Mouse (Mus musculus) heart, embryonic 14.5 days (tissue): ENCODE measurements at regions not wholly inside any gene's neighbourhood (a gene's known extent, or its start where the extent isn't known, plus 50 kb on each side); places are given as distances from the start of the nearest gene placed in this dataset.
A peak's percentile ranks its signal among the peaks of the same experiment; 100 is the strongest.

ENCODE experiments used
- ATAC-seq: fragments of 200-750 bp; cut with Nextera tagmentation; 2 replicates; pipeline ENCODE4 v1.8.0; 2017; ENCODE audit warnings: low read depth, moderate TSS enrichment; ENCODE audit not compliant: insufficient number of reproducible peaks, insufficient read depth, low FRiP score
- H3K27ac ChIP-seq, 2 experiments: fragments of 200-500 bp in 1 of 2; fragments of 300-500 bp in 1 of 2; sonication (generic) in 1 of 2; replicated peaks in 1 of 2; 2 replicates each; pipeline ENCODE4 v1.5.1; 2012 to 2014; ENCODE audit warnings: low read depth in 2 of 2, low read length in 2 of 2, control low read depth in 1 of 2, mild to moderate bottlenecking in 1 of 2, mixed read lengths in 1 of 2; ENCODE audit not compliant: control insufficient read depth in 1 of 2, insufficient read depth in 1 of 2
- H3K27me3 ChIP-seq: fragments of 300-500 bp; sonication (generic); 2 replicates; pipeline ENCODE4 v1.6.1; 2014; ENCODE audit warnings: mild to moderate bottlenecking, low read length, control low read depth; ENCODE audit not compliant: control insufficient read depth, insufficient read depth
- H3K36me3 ChIP-seq: fragments of 300-500 bp; sonication (generic); 2 replicates; pipeline ENCODE4 v1.6.1; 2014; ENCODE audit warnings: mild to moderate bottlenecking, control low read depth, low read length, mixed read lengths; ENCODE audit not compliant: control insufficient read depth, insufficient read depth
- H3K4me1 ChIP-seq, 2 experiments: fragments of 200-500 bp in 1 of 2; fragments of 300-500 bp in 1 of 2; sonication (generic) in 1 of 2; 2 replicates each; pipeline ENCODE4 v1.6.1; 2012 to 2014; ENCODE audit warnings: low read length in 2 of 2, control low read depth in 1 of 2, mixed read lengths in 1 of 2; ENCODE audit not compliant: control insufficient read depth in 2 of 2, insufficient read depth in 2 of 2
- H3K4me2 ChIP-seq: fragments of 300-500 bp; sonication (generic); 2 replicates; pipeline ENCODE4 v1.6.1; 2014; ENCODE audit warnings: mild to moderate bottlenecking, low read length
- H3K4me3 ChIP-seq, 2 experiments: fragments of 200-500 bp in 1 of 2; fragments of 300-500 bp in 1 of 2; sonication (generic) in 1 of 2; 2 replicates each; pipeline ENCODE4 v1.5.1; 2012 to 2014; ENCODE audit warnings: low read length in 2 of 2, mild to moderate bottlenecking in 2 of 2, control low read depth in 1 of 2, low read depth in 1 of 2, moderate library complexity in 1 of 2; ENCODE audit not compliant: control insufficient read depth in 1 of 2, insufficient read depth in 1 of 2
- H3K9ac ChIP-seq: fragments of 300-500 bp; sonication (generic); 2 replicates; pipeline ENCODE4 v1.6.1; 2014; ENCODE audit warnings: mild to moderate bottlenecking, low read length
- H3K9me3 ChIP-seq: fragments of 300-500 bp; sonication (generic); 2 replicates; pipeline ENCODE4 v1.6.1; 2016; ENCODE audit warnings: low read length, control low read depth; ENCODE audit not compliant: control insufficient read depth
- WGBS: fragments of 180-500 bp; shearing (Covaris S2); extraction: QIAGEN DNeasy Blood & Tissue Kit; methylation state at CpG from one replicate; pipeline ENCODE4 v1.1.7; 2014; 5-methylcytosine and 5-hydroxymethylcytosine counted together

- Histone ChIP-seq H3K4me3 (no peak overlapping the region), H3K27ac (no peak overlapping the region), H3K9ac (no peak overlapping the region), H3K4me1 (peaks cover 5 to 9% of the 10 kb centered on the region in 2 experiments; a peak in 2 of 4 replicates), H3K27me3 (no peaks in the 10 kb centered on the region), H3K4me2 (no peak overlapping the region), H3K36me3 (no peaks in the 10 kb centered on the region), H3K9me3 (no peaks in the 10 kb centered on the region)
- 60% methylated on average over 5 of the region's 5 CpGs for WGBS
- no peak for ATAC-seq
Observed at GRCm38 (mm10) chr12:104562961-104563360, 89.8 kb upstream of the Gsc start.

GRCm38 (mm10) chr12:104560934-104561565 lies 87.9 kb upstream of the Gsc start:
- no peak overlapping the region for H3K27ac ChIP-seq
- no peaks in the 10 kb centered on the region for H3K36me3 ChIP-seq
- H3K9me3 ChIP-seq: no peaks in the 10 kb centered on the region
- no peak overlapping the region for H3K4me2 ChIP-seq
- ATAC-seq: no peak
- no peaks in the 10 kb centered on the region for H3K27me3 ChIP-seq
- H3K4me3 ChIP-seq: no peak overlapping the region
- WGBS: 46% methylated on average over 14 of the region's 14 CpGs
- H3K4me1 ChIP-seq: peaks cover 5 to 9% of the 10 kb centered on the region in 2 experiments; a peak in 2 of 4 replicates
- no peak overlapping the region for H3K9ac ChIP-seq

GRCm38 (mm10) chr12:104557761-104558160 lies 84.6 kb upstream of the Gsc start:
- WGBS: 31% methylated on average over 4 of the region's 4 CpGs
- Histone ChIP-seq H3K27ac (no peak overlapping the region), H3K4me1 (peaks cover 9 to 13% of the 10 kb centered on the region in 2 experiments; a peak in 3 of 4 replicates), H3K9me3 (no peaks in the 10 kb centered on the region), H3K36me3 (no peaks in the 10 kb centered on the region), H3K4me3 (no peak overlapping the region), H3K27me3 (no peaks in the 10 kb centered on the region; the same call in 1 of the 2 replicates), H3K4me2 (no peak overlapping the region), H3K9ac (no peak overlapping the region)
- ATAC-seq: 0 out of 2 replicates have a peak, but pooled peaks have one; percentile 61

GRCm38 (mm10) chr12:104557307-104557706 lies 84.2 kb upstream of the Gsc start:
- 78% methylated on average over 10 of the region's 10 CpGs for WGBS
- Histone ChIP-seq H3K27me3 (no peaks in the 10 kb centered on the region; the same call in 1 of the 2 replicates), H3K36me3 (no peaks in the 10 kb centered on the region), H3K9me3 (no peaks in the 10 kb centered on the region), H3K4me2 (no peak overlapping the region), H3K27ac (no peak overlapping the region), H3K4me3 (no peak overlapping the region), H3K9ac (no peak overlapping the region), H3K4me1 (peaks cover 9 to 13% of the 10 kb centered on the region in 2 experiments; a peak in 3 of 4 replicates)
- ATAC-seq: no peak

- Histone ChIP-seq H3K9me3 (no peaks in the 10 kb centered on the region), H3K4me1 (no peaks in the 10 kb centered on the region), H3K4me3 (no peak overlapping the region), H3K36me3 (no peaks in the 10 kb centered on the region), H3K9ac (no peak overlapping the region), H3K27ac (no peak overlapping the region), H3K27me3 (no peaks in the 10 kb centered on the region), H3K4me2 (no peak overlapping the region)
- ATAC-seq: no peak
- 67% methylated on average over 2 of the region's 2 CpGs for WGBS
Observed at GRCm38 (mm10) chr12:104548586-104548985, 75.5 kb upstream of the Gsc start.

GRCm38 (mm10) chr12:104547561-104547960 lies 74.4 kb upstream of the Gsc start:
- no peaks in the 10 kb centered on the region for H3K9me3 ChIP-seq
- WGBS: 60% methylated on average over 3 of the region's 3 CpGs

GRCm38 (mm10) chr12:104545993-104546769 lies 73.1 kb upstream of the Gsc start:
- H3K4me2 ChIP-seq: no peak overlapping the region
- no peaks in the 10 kb centered on the region for H3K36me3 ChIP-seq
- no peaks in the 10 kb centered on the region for H3K9me3 ChIP-seq
- no peak overlapping the region for H3K9ac ChIP-seq
- H3K4me3 ChIP-seq: no peak overlapping the region
- WGBS: 85% methylated on average over 20 of the region's 20 CpGs
- H3K4me1 ChIP-seq: no peaks in the 10 kb centered on the region
- H3K27me3 ChIP-seq: no peaks in the 10 kb centered on the region
- H3K27ac ChIP-seq: no peak overlapping the region
- no peak for ATAC-seq

More at GRCm38 (mm10) chr12:104547561-104547960, 74.4 kb upstream of the Gsc start:
- no peaks in the 10 kb centered on the region for H3K36me3 ChIP-seq
- no peak overlapping the region for H3K9ac ChIP-seq
- no peak overlapping the region for H3K4me3 ChIP-seq
- H3K27me3 ChIP-seq: no peaks in the 10 kb centered on the region
- no peak for ATAC-seq
- no peak overlapping the region for H3K27ac ChIP-seq
- no peaks in the 10 kb centered on the region for H3K4me1 ChIP-seq
- H3K4me2 ChIP-seq: no peak overlapping the region
